Mouse (Mus musculus): ENCODE results near the gene Shc4.

The Shc4 gene

GRCm38 (mm10) chr2:125684559-125685440 is 39.1 kb downstream of the Shc4 start:
- no peak for DNase-seq

- DNase-seq = no peak
These were observed 40.1 kb downstream of the Shc4 start for GRCm38 (mm10) chr2:125683895-125684294.

GRCm38 (mm10) chr2:125681811-125682210 is 42.1 kb downstream of the Shc4 start:
- no peak for DNase-seq

- peak; percentile 81 for DNase-seq
These were observed 50.9 kb downstream of the Shc4 start, which contains the start of gene Eid1 for GRCm38 (mm10) chr2:125672957-125673631. Gene Eid1 (plus strand): TSS chr2:125673095.

GRCm38 (mm10) chr2:125672568-125672956 is 51.4 kb downstream of the Shc4 start:
- peak; percentile 22 for DNase-seq

- no peak for DNase-seq
These were observed 53.1 kb downstream of the Shc4 start for GRCm38 (mm10) chr2:125670846-125671245.

GRCm38 (mm10) chr2:125667721-125668120 is 56.2 kb downstream of the Shc4 start:
- no peak for DNase-seq

- no peak for DNase-seq
These were observed 56.8 kb downstream of the Shc4 start for GRCm38 (mm10) chr2:125667184-125667583.

GRCm38 (mm10) chr2:125666668-125667067 is 57.3 kb downstream of the Shc4 start:
- no peak for DNase-seq

- no peak for DNase-seq
These were observed 58.0 kb downstream of the Shc4 start for GRCm38 (mm10) chr2:125665909-125666308.

GRCm38 (mm10) chr2:125665213-125665612 is 58.7 kb downstream of the Shc4 start:
- no peak for DNase-seq

- DNase-seq = no peak
These were observed 61.4 kb downstream of the Shc4 start for GRCm38 (mm10) chr2:125662517-125662916.

- DNase-seq = no peak
These were observed 62.8 kb downstream of the Shc4 start for GRCm38 (mm10) chr2:125661156-125661555.

GRCm38 (mm10) chr2:125660537-125661130 is 63.3 kb downstream of the Shc4 start:
- no peak for DNase-seq

- DNase-seq = peak; percentile 82
These were observed 64.0 kb downstream of the Shc4 start for GRCm38 (mm10) chr2:125659823-125660536.

GRCm38 (mm10) chr2:125655391-125655790 is 68.6 kb downstream of the Shc4 start:
- no peak for DNase-seq

GRCm38 (mm10) chr2:125653286-125653685 is 70.7 kb downstream of the Shc4 start:
- no peak for DNase-seq

GRCm38 (mm10) chr2:125651563-125651962 is 72.4 kb downstream of the Shc4 start:
- DNase-seq = no peak

GRCm38 (mm10) chr2:125650742-125651352 is 73.1 kb downstream of the Shc4 start:
- no peak for DNase-seq

GRCm38 (mm10) chr2:125650038-125650437 is 73.9 kb downstream of the Shc4 start:
- no peak for DNase-seq

- DNase-seq = no peak
These were observed 79.0 kb downstream of the Shc4 start for GRCm38 (mm10) chr2:125644912-125645311.

- no peak for DNase-seq
These were observed 86.6 kb downstream of the Shc4 start for GRCm38 (mm10) chr2:125637331-125637730.

- no peak for DNase-seq
These were observed 93.9 kb downstream of the Shc4 start for GRCm38 (mm10) chr2:125630010-125630409.
